Mouse (Mus musculus) kidney, postnatal 4 days (tissue): ENCODE results near the gene Abca12.

Experiments
- DNase-seq, 2 experiments: peaks; one replicate each; pipeline ENCODE4 v3.0.0; 2021; ENCODE audit warnings: mixed read lengths in 2 of 2

Gene Abca12

DNA sequence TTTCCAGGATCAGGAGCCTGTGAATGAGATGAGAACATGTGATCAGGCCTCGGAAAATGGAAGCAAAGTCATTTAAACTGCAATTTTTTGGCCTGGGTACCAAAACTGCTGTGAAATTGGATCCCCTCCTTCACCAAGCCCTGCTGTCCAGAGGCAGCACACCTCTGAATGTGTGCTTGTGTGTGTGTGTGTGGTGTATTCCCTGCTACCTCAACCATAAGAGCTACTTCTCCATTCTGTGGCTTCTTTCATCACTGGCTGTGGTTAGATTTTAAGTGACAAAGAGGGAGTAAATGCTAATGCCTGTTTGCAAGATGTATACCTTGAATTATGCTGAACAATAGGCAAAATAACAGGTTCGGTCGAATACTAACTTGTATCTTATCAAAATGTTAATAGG lies 84.4 kb downstream of the Abca12 start:
- no peak for DNase-seq

DNA sequence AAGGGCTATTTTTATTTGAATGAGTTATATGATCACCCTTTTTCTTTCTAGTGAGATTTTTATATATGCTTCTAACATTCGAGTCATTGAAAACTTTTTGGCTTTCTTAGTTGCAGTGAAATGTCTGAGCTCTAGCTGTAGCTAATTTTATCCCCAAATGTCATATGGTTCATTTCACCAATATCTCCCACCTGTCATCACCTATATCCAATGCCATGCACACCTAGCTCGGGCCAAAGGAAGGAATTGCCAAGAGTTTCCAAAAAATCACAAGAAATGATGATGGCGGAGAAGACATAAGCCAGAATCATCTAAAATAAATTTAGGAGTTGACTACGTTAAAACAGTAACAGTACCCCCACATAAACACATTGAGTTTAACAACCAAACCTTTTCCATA lies 102.5 kb downstream of the Abca12 start:
- no peak for DNase-seq

GRCm38 (mm10) chr1:71310614-71311013 lies 104.1 kb downstream of the Abca12 start:
- DNase-seq = no peak

DNA sequence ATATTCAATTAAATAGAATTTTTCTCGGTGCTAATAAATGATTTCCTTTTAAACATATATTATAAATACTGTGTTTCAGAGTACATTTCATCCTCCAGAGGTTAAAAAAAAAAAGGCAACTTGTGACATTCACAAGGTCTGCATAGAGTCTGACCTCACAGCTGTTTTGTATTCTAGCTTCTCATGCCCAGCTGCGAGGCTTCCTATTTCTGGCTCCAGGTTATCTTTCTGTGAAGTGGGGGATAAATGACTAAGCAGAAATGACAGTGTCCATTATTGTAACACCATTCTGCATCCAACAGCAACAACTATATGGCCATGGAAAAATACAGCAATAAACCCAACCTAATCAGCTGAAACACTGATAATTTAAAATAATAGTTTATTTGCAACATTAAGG lies 107.3 kb downstream of the Abca12 start:
- no peak for DNase-seq

DNA sequence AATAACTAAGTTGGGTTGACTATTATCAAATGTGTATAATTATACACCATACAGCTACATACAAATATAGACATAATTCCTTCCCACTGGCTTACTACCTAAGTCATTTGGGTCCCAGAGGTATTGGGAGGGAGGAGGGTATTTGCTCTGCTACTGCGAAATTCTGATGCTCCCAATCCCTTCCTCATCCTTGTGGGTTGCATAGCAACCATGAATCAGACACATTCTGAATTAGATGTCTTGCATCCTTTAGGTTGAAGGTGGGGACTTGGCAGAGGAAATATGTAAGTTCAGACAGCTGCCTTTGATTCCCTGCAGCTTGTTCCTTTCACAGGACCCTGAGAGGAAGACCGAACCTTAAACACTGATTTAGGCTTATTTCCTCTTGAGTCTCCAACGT lies 108.5 kb downstream of the Abca12 start:
- DNase-seq = no peak

DNA sequence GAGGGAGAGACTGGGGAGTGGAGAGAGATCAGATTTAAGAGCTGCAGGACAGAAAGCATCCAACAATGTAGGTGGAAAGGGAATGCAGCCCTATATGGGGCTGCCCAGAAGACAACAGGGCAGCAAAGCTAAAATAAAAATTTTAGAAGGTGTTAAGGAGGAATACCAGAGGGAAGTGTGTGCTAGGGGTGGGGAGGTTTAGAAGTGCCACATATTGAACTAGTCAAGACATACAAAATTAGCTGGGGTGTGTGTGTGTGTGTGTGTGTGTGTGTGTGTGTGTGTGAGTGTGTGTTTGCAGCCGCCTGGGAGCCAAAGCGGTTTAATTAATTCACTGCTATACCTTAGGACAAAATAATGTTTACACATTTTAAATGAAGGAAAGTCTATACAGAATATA lies 110.1 kb downstream of the Abca12 start:
- no peak for DNase-seq

DNA sequence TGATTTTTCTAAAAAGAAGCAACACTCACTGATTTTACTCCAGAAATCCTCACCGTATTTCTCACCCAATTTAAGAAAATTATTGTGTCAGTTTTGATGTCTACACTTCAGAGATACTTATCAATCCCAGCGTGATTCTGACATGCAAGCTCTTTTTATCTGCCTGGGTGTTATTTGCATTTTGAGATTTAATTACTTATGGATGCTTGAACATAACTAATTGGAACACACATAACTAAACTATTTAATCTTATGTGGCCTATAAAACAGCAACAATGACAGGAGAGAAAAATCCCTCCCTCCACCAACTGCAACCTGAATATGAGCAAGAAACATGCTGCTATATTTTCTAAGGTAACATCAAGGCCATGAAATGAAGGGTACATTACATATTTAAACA lies 117.7 kb downstream of the Abca12 start:
- DNase-seq = no peak

DNA sequence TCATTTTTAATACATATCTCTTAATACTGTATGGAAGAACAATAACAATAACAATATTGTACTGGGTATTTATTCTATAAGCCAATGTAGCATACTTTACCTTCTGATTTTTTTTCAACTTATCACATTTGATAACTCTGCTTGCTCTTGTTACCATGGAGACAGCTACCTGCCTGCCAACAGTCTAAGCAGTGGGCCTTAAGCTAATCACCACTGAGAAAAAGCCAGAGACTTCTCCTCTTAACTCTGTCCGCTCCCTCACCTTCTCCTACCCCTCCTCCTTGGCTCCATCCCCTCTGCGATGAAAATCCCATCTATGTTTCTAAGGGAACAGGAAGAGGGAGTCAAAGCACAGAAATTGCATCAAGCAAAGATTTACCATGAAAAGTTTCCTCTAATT lies 118.1 kb downstream of the Abca12 start:
- DNase-seq = no peak

DNA sequence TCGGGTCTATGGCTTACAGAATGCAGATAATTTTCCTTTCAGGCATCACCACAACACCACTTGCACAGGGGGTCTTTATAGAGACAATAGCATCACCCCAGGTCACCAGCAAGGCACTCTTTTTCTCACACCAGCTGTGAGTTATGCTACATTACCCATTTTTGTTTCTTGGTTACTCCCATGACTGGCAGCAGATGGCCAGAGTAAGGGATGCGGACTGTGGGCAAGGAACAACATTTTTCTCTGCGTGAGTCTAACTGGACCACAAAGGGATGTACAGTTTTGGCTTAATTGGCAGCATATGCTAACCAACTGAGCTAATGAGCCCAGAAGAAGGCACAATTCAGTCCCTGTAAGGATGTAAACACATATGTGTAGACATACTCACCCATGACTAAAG lies 122.8 kb downstream of the Abca12 start:
- no peak for DNase-seq

DNA sequence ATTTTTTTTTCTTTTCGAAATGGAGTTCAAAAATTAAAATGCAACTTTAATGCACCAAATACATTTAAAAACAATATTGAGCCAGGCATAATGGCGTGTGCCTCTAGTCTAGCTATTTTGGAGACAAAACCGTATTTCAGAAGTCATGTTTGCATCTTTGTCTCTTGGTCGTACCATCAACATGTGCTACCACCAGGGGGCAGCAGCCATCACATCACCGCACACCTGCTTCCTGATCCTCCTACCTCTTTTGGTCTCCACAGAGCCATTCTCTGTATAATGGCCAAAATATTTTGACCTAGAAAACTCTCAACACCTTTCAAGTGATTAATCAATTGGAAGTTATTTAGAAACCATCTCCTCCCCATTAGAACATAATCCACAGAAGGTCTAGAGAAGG lies 125.2 kb downstream of the Abca12 start:
- DNase-seq = peak; percentile 83 to 84

DNA sequence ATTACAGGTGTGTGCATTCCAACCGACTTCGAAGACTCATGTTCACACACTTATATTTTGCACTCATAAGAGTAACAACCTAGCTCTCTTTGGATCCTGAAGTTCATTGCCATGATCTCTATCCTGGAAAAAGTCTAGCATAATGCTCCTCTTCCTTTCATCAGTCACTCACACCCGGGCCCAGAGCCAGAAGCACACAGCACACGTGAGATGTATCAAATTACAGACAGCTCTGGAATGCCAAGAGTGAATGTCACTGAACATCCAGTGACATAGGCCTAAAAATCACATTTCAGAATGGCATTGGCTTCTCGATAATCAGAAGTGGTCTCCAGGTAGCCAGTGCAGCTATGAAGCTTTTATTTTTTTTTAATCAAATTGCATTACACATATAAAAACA lies 137.8 kb downstream of the Abca12 start:
- DNase-seq = peak in 1 of 2 experiments; percentile 3

- DNase-seq = no peak
Measured at GRCm38 (mm10) chr1:71272550-71272949, 142.2 kb downstream of the Abca12 start.

DNA sequence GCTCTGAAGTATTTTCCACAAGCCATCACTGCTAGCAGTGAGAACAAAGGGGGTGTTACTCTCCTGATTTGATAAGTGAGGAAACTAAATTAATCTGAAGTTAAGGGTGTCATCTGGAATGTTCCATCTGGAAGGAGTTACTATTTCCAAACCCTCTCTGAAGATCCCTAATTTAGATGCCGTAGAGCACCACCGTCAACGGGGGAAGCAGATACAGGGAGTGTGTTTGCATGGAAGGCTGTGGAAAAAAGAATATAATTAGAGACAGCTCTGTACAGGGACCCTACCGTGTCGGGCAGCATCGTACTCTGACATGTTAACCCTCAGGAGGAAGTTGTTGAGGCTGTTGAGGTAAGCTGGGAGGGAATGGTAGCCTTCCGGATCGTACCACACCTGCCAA lies 142.6 kb downstream of the Abca12 start:
- no peak for DNase-seq

DNA sequence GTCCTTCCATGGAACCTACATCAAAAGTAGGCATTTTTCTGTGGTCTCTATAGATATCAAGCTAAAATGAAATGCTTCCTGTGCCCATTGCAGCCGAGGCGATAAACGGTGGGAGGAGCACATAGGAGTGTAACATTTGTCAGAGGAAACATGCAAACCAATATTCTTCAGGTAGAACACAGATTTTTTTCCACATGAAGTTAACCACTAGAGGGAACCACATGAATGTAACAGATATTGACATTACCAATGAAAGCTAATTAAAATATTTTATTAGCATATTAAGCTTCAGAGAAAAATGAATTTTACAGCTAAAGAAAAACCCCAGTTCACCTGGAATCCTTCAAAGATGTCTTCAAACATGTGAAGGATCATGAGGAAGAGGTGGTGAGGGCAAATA lies 144.6 kb downstream of the Abca12 start:
- DNase-seq = no peak

GRCm38 (mm10) chr1:71266630-71267029 lies 148.1 kb downstream of the Abca12 start:
- no peak for DNase-seq

DNA sequence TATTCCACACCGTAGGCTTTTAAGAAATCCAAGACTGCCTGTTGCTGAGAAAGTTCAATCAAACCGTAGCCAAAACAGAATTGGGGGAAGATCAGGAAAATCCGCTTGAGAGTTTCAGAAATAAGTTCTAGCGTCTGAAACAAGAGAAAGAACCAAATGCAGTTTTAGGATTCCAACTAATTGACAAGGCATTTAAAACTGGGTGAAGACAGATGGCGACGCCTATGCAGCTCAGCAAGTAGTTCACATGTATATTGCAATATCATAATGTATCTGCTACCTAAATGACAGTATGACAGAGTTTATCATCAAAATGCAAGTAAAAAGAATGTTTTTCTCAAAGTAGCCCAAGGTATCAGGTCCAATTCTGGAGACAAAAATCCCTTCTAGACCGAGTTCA lies 151.2 kb downstream of the Abca12 start:
- DNase-seq = no peak

DNA sequence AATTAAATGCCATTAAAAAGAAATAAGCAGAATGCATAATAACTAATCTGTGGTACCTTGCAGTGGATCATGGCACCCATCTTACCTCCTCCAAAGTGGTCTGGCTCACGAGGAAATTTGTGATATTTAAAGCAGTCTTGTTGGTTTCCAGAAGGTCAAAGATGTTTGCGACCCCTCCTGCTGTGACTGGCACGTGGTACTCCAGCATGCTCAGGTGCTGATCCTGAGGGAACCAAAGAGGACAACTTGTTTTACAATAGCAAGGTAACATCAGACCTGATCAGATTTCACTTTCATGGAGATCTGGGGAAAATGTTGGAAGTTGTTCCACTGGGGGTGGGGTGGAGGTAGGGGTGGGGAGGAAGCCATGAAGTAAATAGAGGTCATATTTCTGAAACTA lies 170.1 kb downstream of the Abca12 start:
- no peak for DNase-seq

DNA sequence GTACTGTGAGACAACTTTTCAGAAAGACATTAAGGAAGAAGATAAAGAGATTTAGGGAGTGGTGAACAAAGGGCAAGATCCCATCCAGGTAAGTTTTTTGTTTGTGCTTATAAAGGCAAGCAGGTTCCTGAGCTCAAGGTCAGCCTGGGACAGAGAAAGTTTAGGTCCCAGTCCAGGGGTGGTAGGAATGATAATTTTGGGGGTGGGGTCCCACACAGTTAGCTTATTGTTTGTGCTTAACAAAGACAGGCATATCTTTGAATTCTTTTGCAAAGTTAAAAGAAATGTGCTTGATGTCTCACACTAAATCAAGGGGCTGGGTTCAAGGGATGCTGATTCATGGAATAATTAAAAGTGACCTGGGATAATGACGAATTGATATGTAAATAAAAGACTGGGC lies 173.3 kb downstream of the Abca12 start:
- no peak for DNase-seq

DNA sequence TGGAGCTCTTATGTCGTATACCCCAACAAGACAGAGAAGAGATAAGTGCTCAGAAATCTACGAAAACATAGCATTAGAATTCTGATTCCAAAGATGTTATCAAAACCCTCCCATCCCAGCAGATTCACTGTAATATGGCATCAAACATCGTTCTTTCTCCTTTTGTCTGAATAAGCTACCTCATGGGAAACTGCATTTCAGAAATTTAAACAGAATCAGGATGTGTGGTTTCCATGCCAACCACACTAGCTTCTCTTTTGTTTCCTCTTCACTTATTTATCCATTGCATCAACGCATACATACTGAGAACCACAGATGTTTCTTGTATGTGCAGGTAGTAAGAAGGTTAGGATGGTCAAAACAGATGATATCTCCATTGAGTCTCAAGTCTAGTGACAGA lies 175.1 kb downstream of the Abca12 start:
- DNase-seq = no peak

- no peak for DNase-seq
Measured at GRCm38 (mm10) chr1:71235335-71235734, 179.4 kb downstream of the Abca12 start.

DNA sequence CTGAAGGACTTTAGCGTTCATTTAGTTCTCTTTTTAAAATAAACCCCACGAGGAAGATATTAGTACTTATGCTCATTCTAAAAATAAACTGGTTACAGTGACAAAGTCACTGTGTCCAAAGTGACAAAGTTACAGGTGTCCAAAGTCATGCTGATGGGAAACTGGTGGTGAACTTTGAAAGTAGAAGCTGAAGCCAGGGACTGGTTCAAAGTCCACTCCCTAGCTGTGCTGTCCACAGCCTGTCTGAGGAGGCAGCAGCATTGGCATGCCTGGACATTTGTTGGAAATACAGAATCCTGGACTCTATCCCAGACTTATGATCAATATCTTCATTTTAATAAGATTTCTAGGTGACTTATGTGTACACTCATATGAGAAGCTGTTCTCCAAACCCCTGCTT lies 183.5 kb downstream of the Abca12 start:
- DNase-seq = no peak

- DNase-seq = no peak
Measured at GRCm38 (mm10) chr1:71203581-71203980, 211.1 kb downstream of the Abca12 start.

- DNase-seq = no peak
Measured at GRCm38 (mm10) chr1:71196191-71196590, 218.5 kb downstream of the Abca12 start.

DNA sequence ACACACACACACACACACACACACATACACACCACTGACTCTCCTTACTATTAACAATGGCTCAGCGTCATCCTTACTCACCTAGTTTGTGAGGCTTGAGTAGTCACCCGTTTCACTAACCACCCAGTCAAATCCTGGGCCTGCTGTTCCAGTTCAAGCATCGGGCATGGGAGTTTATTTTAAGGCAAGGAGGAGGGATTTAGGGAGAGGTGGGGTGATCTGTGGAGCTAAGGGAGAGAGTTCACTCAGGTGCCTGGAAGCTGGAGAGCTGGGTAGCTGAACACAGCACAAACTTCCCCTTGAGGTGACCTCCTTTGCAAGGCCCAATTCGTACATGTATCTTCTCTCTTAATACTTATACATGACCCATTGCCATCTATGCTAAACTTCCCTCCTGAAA lies 219.4 kb downstream of the Abca12 start:
- DNase-seq = peak in 1 of 2 experiments; percentile 2

DNA sequence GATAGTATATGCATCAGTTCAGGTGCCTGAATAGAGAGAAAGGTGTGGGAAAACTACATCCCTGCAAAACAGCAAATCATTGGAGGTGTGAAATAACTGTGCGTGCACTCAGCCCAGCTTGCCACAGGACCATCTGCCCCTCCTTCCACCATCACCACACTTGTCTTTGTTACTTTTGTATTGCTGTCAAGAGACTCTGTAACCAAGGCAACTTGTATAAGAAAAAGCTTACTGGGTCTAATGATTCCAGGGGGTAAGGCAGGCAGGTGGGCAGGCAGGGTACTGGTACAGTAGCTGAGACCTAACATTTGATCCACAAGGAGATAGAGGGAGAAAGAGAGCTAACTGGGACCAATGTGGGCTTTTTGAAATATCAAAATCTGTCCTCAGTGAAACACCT lies 220.8 kb downstream of the Abca12 start:
- DNase-seq = no peak
